8 mouse cellular contexts compared by ENCODE assay signal in the genomic region with DNA sequence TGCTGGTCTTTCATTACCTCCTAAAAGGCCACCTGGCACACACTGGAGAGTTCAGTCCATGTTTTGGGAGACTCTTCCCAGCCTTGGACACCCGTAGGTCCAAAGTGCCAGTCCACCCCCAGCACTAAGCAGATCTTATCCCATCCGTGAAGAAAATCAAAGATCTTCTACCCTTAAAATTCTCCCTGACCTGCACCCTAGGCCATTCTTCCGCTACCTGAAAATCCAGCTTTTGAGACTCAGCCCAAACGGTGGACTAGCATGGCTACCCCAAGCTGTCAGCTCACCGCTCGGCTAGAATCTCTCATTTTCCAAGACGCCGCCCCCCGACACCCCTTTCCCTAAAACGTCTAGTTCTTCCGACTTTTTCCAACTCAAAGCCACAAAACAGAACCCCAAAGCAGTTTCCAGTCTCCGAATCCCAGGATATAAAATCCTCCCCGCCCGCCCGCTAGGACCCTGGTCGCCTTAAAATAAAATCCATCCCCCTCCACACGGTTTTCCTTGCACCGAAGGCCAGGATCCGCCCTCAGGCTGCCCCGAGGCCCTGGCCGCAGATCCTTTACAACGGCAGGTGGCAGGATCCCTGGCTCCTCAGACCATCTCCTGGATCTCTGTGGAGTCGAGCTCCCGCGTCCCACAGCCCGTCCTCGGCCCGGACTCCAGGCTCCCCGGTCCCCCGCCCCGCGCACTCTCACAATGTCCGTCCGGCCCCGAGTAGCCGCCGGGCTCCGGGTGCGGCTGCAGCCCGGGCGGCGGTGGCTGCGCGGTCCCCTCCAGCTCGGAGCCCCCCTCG. TPM values are rescaled to one million over a fixed set of nuclear protein-coding genes. Genes with fewer than 3 reads are reported as not detected.
DNase-seq lines count a peak whose midpoint lies in the region; ATAC-seq and TF ChIP-seq lines count a peak whose summit lies in the region.

No protein-coding gene starts in this region.

- H3K4me2 ChIP-seq in heart, embryonic 14.5 days (ENCODE audit: low read length), result peak overlapping the region; percentile 98
- H3K4me2 ChIP-seq in liver, embryonic 11.5 days, result peak overlapping the region; percentile 98

- ATAC-seq in heart, embryonic 14.5 days (ENCODE audit: insufficient number of reproducible peaks, insufficient read depth, low FRiP score, low read depth), result peak; percentile 10; the same call in 1 of the 2 replicates
- ATAC-seq in liver, embryonic 11.5 days (replicated peaks; ENCODE audit: low FRiP score), result peak; percentile 8; the same call in 1 of the 2 replicates

- peak overlapping the region; percentile 89 to 93 for H3K4me3 ChIP-seq in heart, embryonic 14.5 days (ENCODE audit: control insufficient read depth in 1 of 2, insufficient read depth in 1 of 2, low read depth in 1 of 2, low read length in 2 of 2)
- H3K4me3 ChIP-seq in E14TG2a.4 (replicated peaks; ENCODE audit: low read length), result peak overlapping the region; percentile 100
- peak overlapping the region; percentile 98 for H3K4me3 ChIP-seq in hindbrain, embryonic 10.5 days
- H3K4me3 ChIP-seq in liver, embryonic 11.5 days (ENCODE audit: low read depth, low read length), result peak overlapping the region; percentile 97

- H3K9ac ChIP-seq in heart, embryonic 14.5 days (ENCODE audit: low read length), result peak overlapping the region; percentile 98
- peak overlapping the region; percentile 100 for H3K9ac ChIP-seq in liver, embryonic 11.5 days (ENCODE audit: low read depth, low read length)

- no peaks in the 10 kb centered on the region for H3K9me3 ChIP-seq in heart, embryonic 14.5 days (ENCODE audit: control insufficient read depth, low read length)
- no peaks in the 10 kb centered on the region for H3K9me3 ChIP-seq in E14TG2a.4 (ENCODE audit: low read length)
- 0 out of 2 replicates have a peak, but pooled peaks cover 3% of the 10 kb centered on the region for H3K9me3 ChIP-seq in hindbrain, embryonic 10.5 days
- no peaks in the 10 kb centered on the region for H3K9me3 ChIP-seq in liver, embryonic 11.5 days (ENCODE audit: control insufficient read depth, low read length)

- under 1% methylated on average over 45 of the region's 46 CpGs for WGBS in heart, embryonic 14.5 days
- 1% methylated on average over 46 of the region's 46 CpGs for WGBS in hindbrain, embryonic 10.5 days
- whole genome bisulfite sequencing in liver, embryonic 11.5 days, result 1% methylated on average over 46 of the region's 46 CpGs

- no peak for DNase-seq in heart, adult 11 months
- DNase-seq in cerebellum, adult 9-11 months, result peak; percentile 57
- no peak for DNase-seq in hindbrain, embryonic 10.5 days (ENCODE audit: low spot score)
- no peak for DNase-seq in liver, embryonic 11.5 days (ENCODE audit: low spot score)
- peak; percentile 53 for DNase-seq in right cerebral cortex, postnatal 14 days
- no peak for DNase-seq in natural killer cell, adult 2 months (ENCODE audit: low spot score in 2 of 2)

- no peak for TF ChIP-seq CTCF in E14TG2a.4 (conservative IDR thresholded peaks at IDR 0.05; ENCODE audit: low read length)

- H3K27ac ChIP-seq in heart, embryonic 14.5 days (replicated peaks in 1 of 2; ENCODE audit: control insufficient read depth in 1 of 2, insufficient read depth in 1 of 2, low read depth in 2 of 2, low read length in 2 of 2), result peak overlapping the region; percentile 96 to 97
- H3K27ac ChIP-seq in hindbrain, embryonic 10.5 days, result peak overlapping the region; percentile 99
- H3K27ac ChIP-seq in liver, embryonic 11.5 days (ENCODE audit: low read depth, low read length), result peak overlapping the region; percentile 97

- H3K36me3 ChIP-seq in heart, embryonic 14.5 days (ENCODE audit: control insufficient read depth, insufficient read depth, low read length), result peaks cover 41% of the 10 kb centered on the region
- peaks cover 46% of the 10 kb centered on the region for H3K36me3 ChIP-seq in E14TG2a.4 (ENCODE audit: insufficient read depth, low read length)
- peaks cover 38% of the 10 kb centered on the region for H3K36me3 ChIP-seq in hindbrain, embryonic 10.5 days
- H3K36me3 ChIP-seq in liver, embryonic 11.5 days (ENCODE audit: control insufficient read depth, insufficient read depth, low read length), result peaks cover 24% of the 10 kb centered on the region

- H3K4me1 ChIP-seq in heart, embryonic 14.5 days (ENCODE audit: control insufficient read depth in 2 of 2, insufficient read depth in 2 of 2, low read length in 2 of 2), result peaks cover 4 to 23% of the 10 kb centered on the region in 2 experiments; a peak in 3 of 4 replicates
- peaks cover 44% of the 10 kb centered on the region for H3K4me1 ChIP-seq in E14TG2a.4 (replicated peaks; ENCODE audit: low read depth, low read length)
- H3K4me1 ChIP-seq in hindbrain, embryonic 10.5 days (replicated peaks), result peaks cover 21% of the 10 kb centered on the region
- H3K4me1 ChIP-seq in liver, embryonic 11.5 days (replicated peaks; ENCODE audit: control insufficient read depth, insufficient read depth, low read length), result peaks cover 18% of the 10 kb centered on the region

- H3K27me3 ChIP-seq in heart, embryonic 14.5 days (ENCODE audit: control insufficient read depth, insufficient read depth, low read length), result no peaks in the 10 kb centered on the region
- no peaks in the 10 kb centered on the region for H3K27me3 ChIP-seq in E14TG2a.4 (ENCODE audit: insufficient read depth, low read length)
- no peaks in the 10 kb centered on the region for H3K27me3 ChIP-seq in hindbrain, embryonic 10.5 days (ENCODE audit: insufficient read depth, poor library complexity, severe bottlenecking)
- H3K27me3 ChIP-seq in liver, embryonic 11.5 days (replicated peaks; ENCODE audit: control insufficient read depth, insufficient read depth, low read length), result no peaks in the 10 kb centered on the region

RNA-seq across cellular contexts. Expression of a gene that starts 0.7 kb away (rescaled TPM):
- 47.2 and 50.9 TPM in 2 replicates for polyA plus RNA-seq in heart, embryonic 14.5 days (2014; fragmentation: Nextera tagmentation; extraction: Ambion mirVana)
- polyA plus RNA-seq in hindbrain, embryonic 10.5 days (2016; fragmentation: Nextera tagmentation; extraction: Ambion mirVana), result 60.5 and 61.6 TPM in 2 replicates
- 67.2 and 68.6 TPM in 2 replicates for polyA plus RNA-seq in liver, embryonic 11.5 days (2014; fragmentation: Nextera tagmentation; extraction: Ambion mirVana)

RNA-seq across cellular contexts. Expression of a gene that starts 34.7 kb away (rescaled TPM):
- 38.9 and 42.1 TPM in 2 replicates for polyA plus RNA-seq in heart, embryonic 14.5 days (2014; fragmentation: Nextera tagmentation; extraction: Ambion mirVana)
- polyA plus RNA-seq in hindbrain, embryonic 10.5 days (2016; fragmentation: Nextera tagmentation; extraction: Ambion mirVana), result 15.0 and 18.4 TPM in 2 replicates
- polyA plus RNA-seq in liver, embryonic 11.5 days (2014; fragmentation: Nextera tagmentation; extraction: Ambion mirVana), result 34.2 and 35.4 TPM in 2 replicates

RNA-seq across cellular contexts. Expression of a gene that starts 35.0 kb away (rescaled TPM):
- 23.4 and 24.5 TPM in 2 replicates for polyA plus RNA-seq in heart, embryonic 14.5 days (2014; fragmentation: Nextera tagmentation; extraction: Ambion mirVana)
- 32.4 and 44.0 TPM in 2 replicates for polyA plus RNA-seq in hindbrain, embryonic 10.5 days (2016; fragmentation: Nextera tagmentation; extraction: Ambion mirVana)
- polyA plus RNA-seq in liver, embryonic 11.5 days (2014; fragmentation: Nextera tagmentation; extraction: Ambion mirVana), result 33.2 and 33.9 TPM in 2 replicates

Comparison
In these comparisons a context has a peak if more than half of its experiments do, and no peak if none do; other contexts are left out.
1. DNase-seq: peak in cerebellum, adult 9-11 months (single experiment) and right cerebral cortex, postnatal 14 days (single experiment); none in heart, adult 11 months (single experiment), hindbrain, embryonic 10.5 days (single experiment), liver, embryonic 11.5 days (single experiment) and natural killer cell, adult 2 months (0 of 2).
2. Peak in every context shown above with its lines, with median percentiles within 50 percentile points of each other: H3K27ac ChIP-seq and H3K4me3 ChIP-seq.